Mouse (Mus musculus): ENCODE measurements around the gene Gm4070.
"Not testable (repeated sequence)": the region's sequence is repeated elsewhere in the genome, so short reads cannot be mapped to it uniquely, and the experiment has no call there.

The Gm4070 gene

GRCm38 (mm10) chr7:105953812-105954211 is at the start of gene Gm4070:
Gene Gm4070, minus strand, starts transcription at chr7:105953967.
- not testable (repeated sequence) for ATAC-seq (ENCODE audit: insufficient number of reproducible peaks, low FRiP score, low TSS enrichment)

- not testable (repeated sequence) for ATAC-seq (ENCODE audit: insufficient number of reproducible peaks, low FRiP score, low TSS enrichment)
These were observed 773 bp upstream of the Gm4070 start for GRCm38 (mm10) chr7:105954540-105954939.

- ATAC-seq (ENCODE audit: insufficient number of reproducible peaks, low FRiP score, low TSS enrichment), result not testable (repeated sequence)
These were observed 1.4 kb downstream of the Gm4070 start for GRCm38 (mm10) chr7:105952408-105952807.

GRCm38 (mm10) chr7:105945238-105945637 is 8.5 kb downstream of the Gm4070 start:
- ATAC-seq (ENCODE audit: insufficient number of reproducible peaks, low FRiP score, low TSS enrichment), result not testable (repeated sequence)

GRCm38 (mm10) chr7:105932132-105932531 is 21.6 kb downstream of the Gm4070 start:
- ATAC-seq (ENCODE audit: insufficient number of reproducible peaks, low FRiP score, low TSS enrichment), result not testable (repeated sequence)

GRCm38 (mm10) chr7:105883588-105884336 is 70.0 kb downstream of the Gm4070 start:
- ATAC-seq (ENCODE audit: insufficient number of reproducible peaks, low FRiP score, low TSS enrichment), result not testable (repeated sequence)

GRCm38 (mm10) chr7:105879717-105880484 is 73.9 kb downstream of the Gm4070 start:
- ATAC-seq (ENCODE audit: insufficient number of reproducible peaks, low FRiP score, low TSS enrichment), result not testable (repeated sequence)

GRCm38 (mm10) chr7:105855718-105856560 is 97.8 kb downstream of the Gm4070 start:
- not testable (repeated sequence) for ATAC-seq (ENCODE audit: insufficient number of reproducible peaks, low FRiP score, low TSS enrichment)
